Mouse (Mus musculus) midbrain, postnatal 0 days (tissue): Measurements from ENCODE around the gene Tmem88. TPM values are rescaled to one million over a fixed set of nuclear protein-coding genes. Genes with fewer than 3 reads are reported as not detected.
A peak's percentile ranks its signal among the peaks of the same experiment; 100 is the strongest.

ENCODE experiments used
- ATAC-seq: fragments of 200-750 bp; cut with Nextera tagmentation; 2 replicates; pipeline ENCODE4 v1.8.0; 2017; ENCODE audit warnings: moderate number of reproducible peaks, mild to moderate bottlenecking, moderate TSS enrichment, moderate library complexity; ENCODE audit not compliant: low FRiP score
- DNase-seq: peaks from one replicate; pipeline ENCODE4 v3.0.0-alpha.2; 2015; ENCODE audit warnings: low spot score
- H3K27ac ChIP-seq: fragments of 300-500 bp; sonication (generic); 2 replicates; pipeline ENCODE4 v1.5.1; 2014; ENCODE audit warnings: low read depth, mild to moderate bottlenecking, low read length, mixed read lengths
- H3K27me3 ChIP-seq: fragments of 300-500 bp; sonication (generic); 2 replicates; pipeline ENCODE4 v1.6.1; 2014; ENCODE audit warnings: low read length, control low read depth, mixed read lengths; ENCODE audit not compliant: insufficient read depth
- H3K36me3 ChIP-seq: fragments of 300-500 bp; sonication (generic); 2 replicates; pipeline ENCODE4 v1.6.1; 2014; ENCODE audit warnings: low read length, control low read depth, mixed read lengths; ENCODE audit not compliant: insufficient read depth
- H3K4me1 ChIP-seq: fragments of 300-500 bp; sonication (generic); 2 replicates; pipeline ENCODE4 v1.6.1; 2014; ENCODE audit warnings: mild to moderate bottlenecking, control low read depth, antibody characterized with exemption, low read length, mixed read lengths; ENCODE audit not compliant: insufficient read depth
- H3K4me2 ChIP-seq: fragments of 300-500 bp; sonication (generic); 2 replicates; pipeline ENCODE4 v1.6.1; 2014; ENCODE audit warnings: low read depth, mild to moderate bottlenecking, low read length, mixed read lengths; ENCODE audit not compliant: poor library complexity, severe bottlenecking
- H3K4me3 ChIP-seq: fragments of 300-500 bp; sonication (generic); 2 replicates; pipeline ENCODE4 v1.5.1; 2014; ENCODE audit warnings: low read depth, mild to moderate bottlenecking, low read length, moderate library complexity
- H3K9ac ChIP-seq: fragments of 300-500 bp; sonication (generic); replicated peaks from 2 replicates; pipeline ENCODE4 v1.6.1; 2014; ENCODE audit warnings: mild to moderate bottlenecking, low read length, moderate library complexity, mixed read lengths; ENCODE audit not compliant: poor library complexity, severe bottlenecking
- H3K9me3 ChIP-seq: fragments of 300-500 bp; sonication (generic); 2 replicates; pipeline ENCODE4 v1.6.1; 2016; ENCODE audit warnings: low read length, control low read depth
- CTCF ChIP-seq: IDR thresholded peaks from 2 replicates; pipeline ENCODE4 v1.5.1; 2016; ENCODE audit warnings: antibody characterized with exemption, mild to moderate bottlenecking
- WGBS: fragments of 180-500 bp; shearing (Covaris S2); extraction: QIAGEN DNeasy Blood & Tissue Kit; methylation state at CpG from one replicate; pipeline ENCODE4 v1.1.7; 2014; 5-methylcytosine and 5-hydroxymethylcytosine counted together
- polyA plus RNA-seq: library from polyadenylated mRNA; unstranded; fragments of >200 nt; fragmentation: Nextera tagmentation; extraction: Ambion mirVana; gene quantifications from 2 replicates; pipeline ENCODE4 v1.2.1, GENCODE M21; 2015
- total RNA-seq: library from RNA; depleted of rRNA; stranded (reverse); fragments of >200 nt; gene quantifications from 2 replicates; pipeline ENCODE4 v1.2.3, GENCODE M21; 2014

The Tmem88 gene
- total and polyA plus RNA-seq, 2 experiments from 2014 or later = 5.7 to 5.8 TPM

DNA sequence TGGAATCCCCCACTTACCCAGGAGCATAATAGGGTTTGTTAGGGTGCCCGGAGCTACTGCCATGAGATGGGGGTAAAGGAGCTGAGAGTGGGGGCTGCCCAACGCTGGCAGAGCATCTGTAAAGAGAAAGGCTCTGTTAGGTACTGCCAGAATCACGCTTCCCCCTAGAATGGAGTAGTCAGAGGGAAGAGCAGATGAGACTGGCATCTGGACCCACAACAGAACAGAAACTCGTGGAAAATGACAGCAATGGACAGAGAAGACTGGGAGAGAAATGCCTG is 9.6 kb upstream of the Tmem88 start:
- DNase-seq = no peak
- H3K36me3 ChIP-seq = peaks cover 49% of the 10 kb centered on the region
- H3K4me2 ChIP-seq = peak overlapping the region; percentile 94
- H3K27ac ChIP-seq = no peak overlapping the region
- H3K4me1 ChIP-seq = peaks cover 17% of the 10 kb centered on the region
- no peaks in the 10 kb centered on the region for H3K27me3 ChIP-seq
- no peaks in the 10 kb centered on the region for H3K9me3 ChIP-seq
- TF ChIP-seq CTCF = no peak
- H3K9ac ChIP-seq = 0 out of 2 replicates have a peak overlapping the region, but pooled peaks have one; percentile 98
- H3K4me3 ChIP-seq = peak overlapping the region; percentile 73; the same call in 1 of the 2 replicates
- 89% methylated on average over 4 of the region's 4 CpGs for WGBS
- no peak for ATAC-seq

DNA sequence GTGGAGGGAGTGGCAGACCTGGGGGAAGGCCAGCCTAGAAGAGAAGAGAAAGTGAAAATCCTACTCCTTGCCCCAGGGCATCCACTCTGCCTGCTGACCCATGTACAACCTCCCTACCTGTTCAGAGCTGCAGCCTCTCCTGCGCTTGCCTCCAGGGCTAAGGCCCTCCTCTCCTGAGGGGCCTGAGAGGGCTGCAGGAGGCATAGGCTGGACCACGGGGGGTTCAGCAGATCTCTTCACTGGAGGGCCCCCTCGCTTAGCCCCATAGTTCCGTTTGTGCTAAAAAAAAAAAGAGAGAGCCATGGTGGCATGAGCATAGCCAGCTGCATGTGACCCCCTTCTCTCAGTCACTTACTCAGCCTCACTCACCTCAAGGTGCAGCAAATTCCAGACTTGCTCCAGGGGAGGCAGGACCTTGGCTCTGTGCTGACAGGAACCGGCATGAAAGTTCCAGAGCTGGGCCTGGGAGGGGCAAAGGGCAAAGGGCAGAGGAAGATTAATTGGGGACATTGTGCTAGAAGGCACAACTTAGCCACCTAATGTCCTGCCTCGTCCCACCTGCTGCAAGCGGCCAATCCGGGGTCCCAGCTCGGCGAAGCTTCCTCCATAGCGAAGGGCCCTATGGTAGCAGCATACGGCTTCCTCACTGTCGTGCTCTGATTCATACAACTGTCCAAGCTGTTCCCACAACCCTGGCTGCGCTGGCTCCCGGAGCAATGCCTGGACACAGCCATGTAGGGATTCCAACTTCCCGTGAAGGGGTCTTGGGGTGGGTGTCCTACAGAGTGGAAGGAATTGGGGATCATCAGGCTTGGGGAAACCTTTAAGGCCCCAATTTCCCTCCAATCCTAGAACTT is 9.1 kb upstream of the Tmem88 start:
- H3K4me3 ChIP-seq = no peak overlapping the region

DNA sequence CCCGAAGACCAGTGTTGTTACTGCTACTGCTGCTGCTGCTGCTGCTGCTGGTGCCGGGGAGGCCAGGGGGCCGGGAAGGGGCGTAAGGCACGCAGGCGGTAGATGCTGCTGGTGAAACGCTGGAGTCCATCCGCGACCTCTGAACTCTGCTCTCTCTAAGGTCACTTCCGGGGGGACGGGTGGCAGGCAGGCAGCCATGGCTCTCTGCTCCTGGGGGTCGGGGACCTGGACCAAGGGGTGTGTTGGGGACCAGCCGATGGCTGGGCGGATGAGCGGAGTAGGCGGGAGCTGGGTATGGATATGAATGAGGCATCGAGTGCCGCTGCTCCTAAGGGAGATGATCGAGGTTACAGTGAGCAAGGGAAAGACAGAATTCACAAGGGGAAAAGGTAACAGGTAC is 8.2 kb upstream of the Tmem88 start:
- Histone ChIP-seq H3K9me3 (no peaks in the 10 kb centered on the region), H3K27me3 (no peaks in the 10 kb centered on the region), H3K27ac (no peak overlapping the region), H3K4me1 (peaks cover 7% of the 10 kb centered on the region), H3K36me3 (peaks cover 59% of the 10 kb centered on the region), H3K4me3 (no peak overlapping the region), H3K4me2 (no peak overlapping the region), H3K9ac (no peak overlapping the region)
- TF ChIP-seq CTCF = no peak
- ATAC-seq (no peak), DNase-seq (no peak)
- WGBS = 89% methylated on average over 19 of the region's 19 CpGs

More for the DNA sequence above, 9.1 kb upstream of the Tmem88 start:
- no peak for TF ChIP-seq CTCF
- Histone ChIP-seq H3K9me3 (no peaks in the 10 kb centered on the region), H3K27ac (no peak overlapping the region), H3K4me2 (no peak overlapping the region; the same call in 1 of the 2 replicates), H3K4me1 (peaks cover 12% of the 10 kb centered on the region), H3K27me3 (no peaks in the 10 kb centered on the region), H3K36me3 (peaks cover 51% of the 10 kb centered on the region), H3K9ac (0 out of 2 replicates have a peak overlapping the region, but pooled peaks have one; percentile 39)
- 95% methylated on average over 16 of the region's 16 CpGs for WGBS
- no peak for DNase-seq
- ATAC-seq = no peak

DNA sequence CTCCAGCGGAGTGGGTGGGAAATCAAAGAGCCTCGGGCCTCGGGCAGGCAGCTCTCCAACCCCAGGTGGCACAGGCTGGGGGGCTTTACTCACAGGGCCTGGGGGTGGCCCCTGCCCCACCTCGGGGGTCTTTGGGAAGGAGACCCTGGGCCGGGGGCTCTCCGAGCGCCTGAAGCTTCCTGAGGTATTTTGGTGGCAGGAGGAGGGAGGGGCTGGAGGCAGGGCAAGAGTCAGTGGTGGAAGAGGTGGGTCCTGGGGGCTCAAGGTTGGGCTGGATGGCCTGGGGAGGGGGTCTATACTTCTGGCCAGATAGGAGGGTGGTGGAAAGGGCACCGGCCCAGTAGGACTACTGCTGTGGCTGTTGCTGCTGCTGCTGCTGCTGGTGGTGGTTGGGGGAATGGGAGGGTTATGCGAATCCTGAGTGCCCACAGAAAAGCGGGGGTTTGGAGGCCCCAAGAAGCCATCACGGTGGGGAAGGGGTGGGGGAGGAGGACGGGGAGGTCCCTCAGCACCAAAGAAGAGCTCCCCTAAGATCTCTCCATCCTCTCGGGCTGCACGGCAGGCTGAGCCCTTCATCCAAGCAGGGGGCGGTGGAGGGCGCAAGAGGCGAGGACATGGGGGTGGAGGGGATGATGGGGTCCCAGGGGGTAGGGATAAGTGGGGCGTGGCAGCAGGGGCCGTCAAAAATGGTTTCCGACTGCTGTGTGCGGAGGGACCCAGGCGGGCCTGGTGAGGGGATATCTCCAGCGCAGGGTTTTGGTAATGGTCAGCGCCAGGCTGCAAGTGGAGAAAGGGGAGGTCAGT is 7.6 kb upstream of the Tmem88 start:
- TF ChIP-seq CTCF = no peak
- H3K27me3 ChIP-seq = no peaks in the 10 kb centered on the region
- H3K9me3 ChIP-seq = no peaks in the 10 kb centered on the region
- no peak overlapping the region for H3K9ac ChIP-seq
- WGBS = 92% methylated on average over 24 of the region's 24 CpGs
- H3K4me3 ChIP-seq = no peak overlapping the region
- no peak overlapping the region for H3K27ac ChIP-seq
- H3K36me3 ChIP-seq = peaks cover 59% of the 10 kb centered on the region
- no peak for ATAC-seq
- DNase-seq = no peak
- H3K4me2 ChIP-seq = no peak overlapping the region
- H3K4me1 ChIP-seq = peaks cover 7% of the 10 kb centered on the region

DNA sequence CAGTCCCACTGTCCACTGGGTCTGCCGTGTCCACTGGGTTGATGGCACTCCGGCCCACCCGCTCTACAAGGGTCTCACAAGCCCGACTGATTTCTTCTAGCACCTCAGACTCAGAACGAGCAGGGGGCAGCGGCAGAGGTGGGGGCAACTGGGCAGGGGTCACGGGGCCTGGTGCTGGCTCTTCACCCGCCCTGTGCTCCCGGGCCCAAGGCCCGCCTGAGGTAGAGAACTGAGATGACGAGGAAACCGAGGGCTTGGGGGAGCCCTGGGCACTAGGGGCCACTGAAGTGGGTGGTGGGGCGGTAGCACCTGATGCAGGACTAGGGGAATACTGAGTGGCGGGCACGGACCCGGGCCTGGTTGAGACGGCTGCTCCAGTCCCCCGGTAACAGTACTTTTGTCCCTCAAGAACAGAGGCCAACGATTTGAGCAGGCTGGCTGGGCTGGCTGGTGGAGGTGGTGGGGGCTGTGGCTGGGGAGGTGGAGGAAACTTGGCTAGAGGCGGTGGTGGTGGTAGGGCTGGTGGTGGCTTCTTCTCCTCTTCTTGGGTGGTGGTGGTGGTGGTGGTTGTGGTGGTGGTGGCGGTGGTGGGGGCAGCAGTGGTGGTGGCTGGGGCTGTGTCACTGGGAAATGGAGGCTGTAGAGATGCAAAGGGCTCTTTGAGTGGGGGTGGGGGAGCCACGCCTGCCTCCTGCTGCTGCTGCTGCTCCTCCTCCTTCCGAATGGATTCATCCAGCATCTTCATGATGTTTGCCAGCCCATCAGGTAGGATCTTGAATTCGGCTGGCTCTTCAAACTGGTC is 6.8 kb upstream of the Tmem88 start:
- Histone ChIP-seq H3K27me3 (no peaks in the 10 kb centered on the region), H3K27ac (no peak overlapping the region), H3K9me3 (no peaks in the 10 kb centered on the region), H3K4me2 (no peak overlapping the region), H3K9ac (no peak overlapping the region), H3K4me1 (peaks cover 7% of the 10 kb centered on the region), H3K36me3 (peaks cover 66% of the 10 kb centered on the region), H3K4me3 (no peak overlapping the region)
- WGBS = 95% methylated on average over 21 of the region's 24 CpGs
- TF ChIP-seq CTCF = no peak
- no peak for ATAC-seq
- DNase-seq = no peak
